In the genomic region with DNA sequence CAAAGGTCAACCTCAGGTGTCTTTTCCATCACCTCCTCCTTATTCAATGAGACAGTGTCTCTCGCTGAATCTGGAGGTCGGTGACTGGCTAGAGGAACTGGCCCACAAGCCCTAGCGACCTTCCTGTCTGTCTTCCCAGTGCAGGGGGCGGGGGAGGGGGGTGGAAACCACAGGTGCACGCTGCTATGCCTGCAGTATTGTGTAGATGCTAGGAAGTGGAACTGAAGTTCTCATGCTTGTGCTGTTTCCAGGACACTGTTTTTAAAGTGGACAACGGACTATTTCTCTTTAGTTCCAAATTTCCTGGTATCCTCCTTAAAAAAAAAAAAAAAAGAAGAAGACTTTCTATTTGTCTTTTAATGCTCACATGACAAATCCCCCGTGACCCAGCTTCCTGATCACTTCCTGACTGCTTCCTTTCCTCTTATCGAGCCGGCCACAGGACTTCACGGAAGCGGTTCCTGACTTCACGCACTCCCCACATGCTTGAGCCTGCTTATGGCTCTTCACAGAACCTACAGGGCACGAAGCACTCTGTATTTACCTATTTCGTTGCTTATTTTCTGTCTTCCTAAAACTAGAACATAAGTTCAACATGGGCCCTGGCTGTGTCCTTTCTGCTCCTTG, we compare ENCODE assay signal across 10 mouse cellular contexts. TPM values are rescaled to one million over a fixed set of nuclear protein-coding genes. Genes with fewer than 3 reads are reported as not detected.
DNase-seq lines count a peak whose midpoint lies in the region; ATAC-seq and TF ChIP-seq lines count a peak whose summit lies in the region.
"Had no signal": no experiment of that assay in that cellular context is flagged by ENCODE, and none has a peak within 500 bp of the region (broad histone marks: within the 10 kb centered on the region; RNA-seq: fewer than 3 reads in every experiment).

No protein-coding gene starts in this region.

- peak overlapping the region; percentile 11; the same call in 1 of the 2 replicates for H3K4me2 ChIP-seq in kidney, embryonic 15.5 days
- peak overlapping the region; percentile 40 for H3K4me2 ChIP-seq in CH12.LX (ENCODE audit: insufficient read depth, low read depth, poor library complexity, severe bottlenecking)
- H3K4me2 ChIP-seq in liver, postnatal 0 days (ENCODE audit: low read depth, low read length), result peak overlapping the region; percentile 36
- H3K4me2 ChIP-seq: limb, embryonic 13.5 days had no signal

- no peaks in the 10 kb centered on the region for H3K9me3 ChIP-seq in kidney, embryonic 15.5 days (replicated peaks)
- no peaks in the 10 kb centered on the region for H3K9me3 ChIP-seq in CH12.LX (replicated peaks; ENCODE audit: low read length)
- H3K9me3 ChIP-seq in liver, postnatal 0 days (ENCODE audit: low read length), result no peaks in the 10 kb centered on the region
- H3K9me3 ChIP-seq: limb, embryonic 13.5 days had no signal

- no peaks in the 10 kb centered on the region for H3K27me3 ChIP-seq in kidney, embryonic 15.5 days
- no peaks in the 10 kb centered on the region for H3K27me3 ChIP-seq in CH12.LX (replicated peaks)
- no peaks in the 10 kb centered on the region for H3K27me3 ChIP-seq in liver, postnatal 0 days (ENCODE audit: insufficient read depth, low read length)
- H3K27me3 ChIP-seq: limb, embryonic 13.5 days had no signal

- H3K79me2 ChIP-seq in CH12.LX (replicated peaks; ENCODE audit: control insufficient read depth, extremely low read depth, insufficient read depth, poor library complexity, severe bottlenecking), result no peaks in the 10 kb centered on the region

- TF ChIP-seq CTCF in CH12.LX (conservative IDR thresholded peaks at IDR 0.05 in 1 of 2, IDR thresholded peaks at IDR 0.05 in 1 of 2; ENCODE audit: low read depth in 2 of 2, low read length in 2 of 2), result no peak
- no peak for TF ChIP-seq CTCF in liver, postnatal 0 days (IDR thresholded peaks at IDR 0.05; ENCODE audit: low read depth)

- no peak for TF ChIP-seq EP300 in CH12.LX (IDR thresholded peaks at IDR 0.05; ENCODE audit: low read length)
- TF ChIP-seq EP300 in liver, postnatal 0 days (IDR thresholded peaks at IDR 0.05; ENCODE audit: low read depth), result peak; percentile 34; the same call in 1 of the 2 replicates

- H3K4me3 ChIP-seq in kidney, embryonic 15.5 days (replicated peaks), result no peak overlapping the region
- H3K4me3 ChIP-seq in CH12.LX (replicated peaks in 1 of 3; ENCODE audit: low read depth in 2 of 3, low read length in 2 of 3, poor library complexity in 1 of 3), result no peak overlapping the region
- H3K4me3 ChIP-seq in liver, postnatal 0 days (ENCODE audit: low read depth, low read length), result no peak overlapping the region
- H3K4me3 ChIP-seq: limb, embryonic 13.5 days had no signal

- DNase-seq in kidney, postnatal 14 days, result no peak
- peak; percentile 84 for DNase-seq in 416B (ENCODE audit: low read depth)
- DNase-seq in CH12.LX (ENCODE audit: extremely low read depth), result peak; percentile 51
- DNase-seq in liver, postnatal 0 days, result peak; percentile 55
- no peak for DNase-seq in cerebellum, adult 11-12 months
- DNase-seq in frontal cortex, postnatal 14 days (ENCODE audit: low spot score in 2 of 2), result no peak
- DNase-seq: cerebellum, postnatal 10 days had no signal

- H3K4me1 ChIP-seq in kidney, embryonic 15.5 days, result no peaks in the 10 kb centered on the region
- peaks cover 11 to 17% of the 10 kb centered on the region in 2 experiments for H3K4me1 ChIP-seq in CH12.LX (ENCODE audit: control insufficient read depth in 1 of 2, insufficient read depth in 2 of 2)
- peaks cover 31% of the 10 kb centered on the region for H3K4me1 ChIP-seq in liver, postnatal 0 days (ENCODE audit: insufficient read depth)
- H3K4me1 ChIP-seq: limb, embryonic 13.5 days had no signal

- WGBS in kidney, embryonic 15.5 days, result 68% methylated on average over 14 of the region's 14 CpGs
- WGBS in liver, postnatal 0 days (ENCODE audit: insufficient replicate concordance), result 35% methylated on average over 14 of the region's 14 CpGs

- in situ Hi-C loops in CH12.LX (cut with MboI; ENCODE audit: low pct_ligation_motif_present, low pct_unique_long_range_greater_than_20kb, low sequenced_read_pairs), result no loop called here

- H3K9ac ChIP-seq in kidney, embryonic 15.5 days, result no peak overlapping the region
- no peak overlapping the region for H3K9ac ChIP-seq in CH12.LX (ENCODE audit: insufficient read depth, low read depth)
- H3K9ac ChIP-seq in liver, postnatal 0 days (replicated peaks), result no peak overlapping the region
- H3K9ac ChIP-seq: limb, embryonic 13.5 days had no signal

- no peak overlapping the region for H3K27ac ChIP-seq in kidney, embryonic 15.5 days
- no peak overlapping the region for H3K27ac ChIP-seq in CH12.LX (ENCODE audit: insufficient read depth, low read depth)
- peak overlapping the region; percentile 61 for H3K27ac ChIP-seq in liver, postnatal 0 days (ENCODE audit: low read depth)
- H3K27ac ChIP-seq: limb, embryonic 13.5 days had no signal

- TF ChIP-seq POLR2A in CH12.LX (IDR thresholded peaks at IDR 0.05; ENCODE audit: low read depth, low read length), result peak; percentile 36; the same call in 1 of the 2 replicates

- 0 out of 2 replicates have a peak, but pooled peaks cover 7% of the 10 kb centered on the region for H3K36me3 ChIP-seq in kidney, embryonic 15.5 days
- H3K36me3 ChIP-seq in CH12.LX (replicated peaks in 1 of 2; ENCODE audit: control insufficient read depth in 1 of 2, insufficient read depth in 1 of 2, low read length in 1 of 2), result no peaks in the 10 kb centered on the region
- peaks cover 6% of the 10 kb centered on the region; the same call in 1 of the 2 replicates for H3K36me3 ChIP-seq in liver, postnatal 0 days (replicated peaks; ENCODE audit: insufficient read depth, low read length)

- no peak for ATAC-seq in kidney, embryonic 15.5 days (replicated peaks; ENCODE audit: low FRiP score)
- peak; percentile 46 for ATAC-seq in liver, postnatal 0 days
- ATAC-seq: hindbrain, embryonic 16.5 days had no signal

- dilution Hi-C loops in CH12.LX (cut with MboI; ENCODE audit: extremely low pct_ligation_motif_present, extremely low pct_unique_long_range_greater_than_20kb, low sequenced_read_pairs), result no loop called here

- TF ChIP-seq RAD21 in CH12.LX (IDR thresholded peaks at IDR 0.05; ENCODE audit: low read depth, low read length), result no peak

TF ChIP-seq in CH12.LX, 34 proteins besides CTCF, POLR2A, EP300 and RAD21:
- TF ChIP-seq ZMIZ1 (IDR thresholded peaks at IDR 0.05; ENCODE audit: low read depth, low read length) (no peak), UBTF (IDR thresholded peaks at IDR 0.05; ENCODE audit: low read depth, low read length) (no peak), MAX (IDR thresholded peaks at IDR 0.05; ENCODE audit: low read length) (peak; percentile 20; the same call in 1 of the 2 replicates), ELF1 (IDR thresholded peaks at IDR 0.05; ENCODE audit: low read depth, low read length) (0 out of 2 replicates have a peak, but pooled peaks have one; percentile 16), CHD2 (IDR thresholded peaks at IDR 0.05; ENCODE audit: low read length) (peak; percentile 69), HCFC1 (IDR thresholded peaks at IDR 0.05; ENCODE audit: low read depth, low read length) (peak; percentile 67), MYC (IDR thresholded peaks at IDR 0.05; ENCODE audit: low read depth, low read length) (peak; percentile 59), MXI1 (IDR thresholded peaks at IDR 0.05; ENCODE audit: low read depth, low read length) (no peak), ZNF384 (IDR thresholded peaks at IDR 0.05; ENCODE audit: low read depth, low read length) (peak; percentile 66; the same call in 1 of the 2 replicates), NELFE (IDR thresholded peaks at IDR 0.05; ENCODE audit: low read depth, low read length) (0 out of 2 replicates have a peak, but pooled peaks have one; percentile 29)
TF ChIP-seq in CH12.LX: peak in this region for 7.

RNA-seq across cellular contexts. Expression of gene Entpd5, which starts 19.9 kb away (rescaled TPM):
- 36.8 and 38.0 TPM in 2 replicates for polyA plus RNA-seq in kidney, embryonic 15.5 days (2015; fragmentation: Nextera tagmentation; extraction: Ambion mirVana)
- total RNA-seq in CH12.LX (2012; rRNA removed) (5.2 and 5.7 TPM in 2 replicates), CH12.LX (2014; rRNA removed) (5.3 and 5.8 TPM in 2 replicates)
- polyA plus RNA-seq in CH12.LX (2012; ENCODE audit: insufficient read length, low read depth), result 4.2 and 6.0 TPM in 2 replicates
- polyA plus RNA-seq in liver, postnatal 0 days (2015; fragmentation: Nextera tagmentation; extraction: Ambion mirVana), result 23.5 and 24.8 TPM in 2 replicates

RNA-seq across cellular contexts. Expression of gene Bbof1, which starts 20.0 kb away (rescaled TPM):
- polyA plus RNA-seq in kidney, embryonic 15.5 days (2015; fragmentation: Nextera tagmentation; extraction: Ambion mirVana), result 1.2 and 1.7 TPM in 2 replicates
- total RNA-seq in CH12.LX (2012; rRNA removed), result 0.29 and 0.34 TPM in 2 replicates
- total RNA-seq in CH12.LX (2014; rRNA removed), result 0.24 and 0.46 TPM in 2 replicates
- 0.20 and 0.41 TPM in 2 replicates for polyA plus RNA-seq in CH12.LX (2012; ENCODE audit: insufficient read length, low read depth)
- polyA plus RNA-seq in liver, postnatal 0 days (2015; fragmentation: Nextera tagmentation; extraction: Ambion mirVana), result 0.34 and 0.51 TPM in 2 replicates

RNA-seq across cellular contexts. Expression of gene Fam161b, which starts 27.3 kb away (rescaled TPM):
- polyA plus RNA-seq in kidney, embryonic 15.5 days (2015; fragmentation: Nextera tagmentation; extraction: Ambion mirVana), result 3.7 and 4.2 TPM in 2 replicates
- total RNA-seq in CH12.LX (2012; rRNA removed) (0.98 and 1.0 TPM in 2 replicates), CH12.LX (2014; rRNA removed) (0.38 and 0.87 TPM in 2 replicates)
- polyA plus RNA-seq in CH12.LX (2012; ENCODE audit: insufficient read length, low read depth), result 0.80 and 1.00 TPM in 2 replicates
- polyA plus RNA-seq in liver, postnatal 0 days (2015; fragmentation: Nextera tagmentation; extraction: Ambion mirVana), result 0.15 and 0.31 TPM in 2 replicates

RNA-seq across cellular contexts. Expression of gene Coq6, which starts 27.4 kb away (rescaled TPM):
- 50.2 and 53.3 TPM in 2 replicates for polyA plus RNA-seq in kidney, embryonic 15.5 days (2015; fragmentation: Nextera tagmentation; extraction: Ambion mirVana)
- total RNA-seq in CH12.LX (2012; rRNA removed) (35.0 and 37.8 TPM in 2 replicates), CH12.LX (2014; rRNA removed) (31.9 and 37.9 TPM in 2 replicates)
- polyA plus RNA-seq in CH12.LX (2012; ENCODE audit: insufficient read length, low read depth), result 23.6 and 35.5 TPM in 2 replicates
- 17.6 and 18.7 TPM in 2 replicates for polyA plus RNA-seq in liver, postnatal 0 days (2015; fragmentation: Nextera tagmentation; extraction: Ambion mirVana)

RNA-seq across cellular contexts. Expression of gene Rnf113a2, which starts 28.1 kb away (rescaled TPM):
- 23.8 and 24.8 TPM in 2 replicates for polyA plus RNA-seq in kidney, embryonic 15.5 days (2015; fragmentation: Nextera tagmentation; extraction: Ambion mirVana)
- total RNA-seq in CH12.LX (2012; rRNA removed), result 14.6 and 17.9 TPM in 2 replicates
- total RNA-seq in CH12.LX (2014; rRNA removed), result 16.3 and 19.7 TPM in 2 replicates
- polyA plus RNA-seq in CH12.LX (2012; ENCODE audit: insufficient read length, low read depth), result 13.6 and 19.5 TPM in 2 replicates
- 13.3 and 13.9 TPM in 2 replicates for polyA plus RNA-seq in liver, postnatal 0 days (2015; fragmentation: Nextera tagmentation; extraction: Ambion mirVana)

Comparison
In these comparisons a context has a peak if more than half of its experiments do, and no peak if none do; other contexts are left out.
1. DNase-seq: peak in 416B (single experiment), CH12.LX (single experiment) and liver, postnatal 0 days (single experiment); none in kidney, postnatal 14 days (single experiment), cerebellum, adult 11-12 months (single experiment) and frontal cortex, postnatal 14 days (0 of 2).
2. Peak in every context shown above with its lines, with median percentiles within 50 percentile points of each other: H3K4me2 ChIP-seq.